Mouse (Mus musculus): ENCODE results near the gene Limch1. TPM values are rescaled to one million over a fixed set of nuclear protein-coding genes. Genes with fewer than 3 reads are reported as not detected.

Gene Limch1
- total and polyA plus RNA-seq, 3 experiments, result 0.33 TPM; not detected in 2

GRCm38 (mm10) chr5:66998341-66998740 is 252.7 kb downstream of the Limch1 start:
- no peak for DNase-seq (ENCODE audit: low spot score)
- TF ChIP-seq GATA2 (IDR thresholded peaks at IDR 0.05; ENCODE audit: borderline replicate concordance, low read depth, low read length) (no peak), GATA1 (IDR thresholded peaks at IDR 0.05; ENCODE audit: borderline replicate concordance, low read length) (no peak), TAL1 (conservative IDR thresholded peaks at IDR 0.05; ENCODE audit: low read depth, low read length) (no peak), POLR2AphosphoS5 (IDR thresholded peaks at IDR 0.05; ENCODE audit: insufficient replicate concordance, low read depth, low read length) (no peak), CTCF (IDR thresholded peaks at IDR 0.05; ENCODE audit: low read depth, low read length) (no peak)
- Histone ChIP-seq H3K36me3 (replicated peaks) (no peaks in the 10 kb centered on the region), H3K4me1 (ENCODE audit: insufficient read depth, low read depth, low read length) (no peaks in the 10 kb centered on the region), H3K9me3 (replicated peaks) (peaks cover 61% of the 10 kb centered on the region), H3K4me3 (ENCODE audit: low read depth, low read length) (no peak overlapping the region), H3K27me3 (ENCODE audit: insufficient read depth, low read length) (no peaks in the 10 kb centered on the region)
- ATAC-seq (ENCODE audit: extremely low read depth, insufficient number of reproducible peaks, low FRiP score, poor library complexity, severe bottlenecking), result no peak

GRCm38 (mm10) chr5:67002346-67002745 is 256.7 kb downstream of the Limch1 start:
- no peaks in the 10 kb centered on the region for H3K4me1 ChIP-seq (ENCODE audit: insufficient read depth, low read depth, low read length)
- DNase-seq (ENCODE audit: low spot score), result no peak
- H3K27me3 ChIP-seq (ENCODE audit: insufficient read depth, low read length), result no peaks in the 10 kb centered on the region
- ATAC-seq (ENCODE audit: extremely low read depth, insufficient number of reproducible peaks, low FRiP score, poor library complexity, severe bottlenecking), result no peak
- H3K9me3 ChIP-seq (replicated peaks), result peaks cover 44% of the 10 kb centered on the region
- TF ChIP-seq GATA2 (IDR thresholded peaks at IDR 0.05; ENCODE audit: borderline replicate concordance, low read depth, low read length), result no peak
- no peak for TF ChIP-seq GATA1 (IDR thresholded peaks at IDR 0.05; ENCODE audit: borderline replicate concordance, low read length)
- TF ChIP-seq CTCF (IDR thresholded peaks at IDR 0.05; ENCODE audit: low read depth, low read length), result no peak
- no peak for TF ChIP-seq POLR2AphosphoS5 (IDR thresholded peaks at IDR 0.05; ENCODE audit: insufficient replicate concordance, low read depth, low read length)
- no peak for TF ChIP-seq TAL1 (conservative IDR thresholded peaks at IDR 0.05; ENCODE audit: low read depth, low read length)
- H3K4me3 ChIP-seq (ENCODE audit: low read depth, low read length), result no peak overlapping the region
- H3K36me3 ChIP-seq (replicated peaks), result no peaks in the 10 kb centered on the region

- Histone ChIP-seq H3K27me3 (ENCODE audit: insufficient read depth, low read length) (no peaks in the 10 kb centered on the region), H3K4me3 (ENCODE audit: low read depth, low read length) (no peak overlapping the region), H3K4me1 (ENCODE audit: insufficient read depth, low read depth, low read length) (no peaks in the 10 kb centered on the region), H3K36me3 (replicated peaks) (no peaks in the 10 kb centered on the region), H3K9me3 (replicated peaks) (peaks cover 44% of the 10 kb centered on the region)
- ATAC-seq (ENCODE audit: extremely low read depth, insufficient number of reproducible peaks, low FRiP score, poor library complexity, severe bottlenecking) (no peak), DNase-seq (ENCODE audit: low spot score) (no peak)
- TF ChIP-seq CTCF (IDR thresholded peaks at IDR 0.05; ENCODE audit: low read depth, low read length), result no peak
- no peak for TF ChIP-seq GATA2 (IDR thresholded peaks at IDR 0.05; ENCODE audit: borderline replicate concordance, low read depth, low read length)
- TF ChIP-seq POLR2AphosphoS5 (IDR thresholded peaks at IDR 0.05; ENCODE audit: insufficient replicate concordance, low read depth, low read length), result no peak
- TF ChIP-seq GATA1 (IDR thresholded peaks at IDR 0.05; ENCODE audit: borderline replicate concordance, low read length), result no peak
These were observed 259.0 kb downstream of the Limch1 start for GRCm38 (mm10) chr5:67004619-67005018.

GRCm38 (mm10) chr5:67011043-67011870 is 265.6 kb downstream of the Limch1 start:
- ATAC-seq (ENCODE audit: extremely low read depth, insufficient number of reproducible peaks, low FRiP score, poor library complexity, severe bottlenecking) (no peak), DNase-seq (ENCODE audit: low spot score) (no peak)
- Histone ChIP-seq H3K27me3 (ENCODE audit: insufficient read depth, low read length) (no peaks in the 10 kb centered on the region), H3K4me1 (ENCODE audit: insufficient read depth, low read depth, low read length) (no peaks in the 10 kb centered on the region), H3K36me3 (replicated peaks) (no peaks in the 10 kb centered on the region), H3K4me3 (ENCODE audit: low read depth, low read length) (no peak overlapping the region), H3K9me3 (replicated peaks) (peaks cover 48% of the 10 kb centered on the region)
- TF ChIP-seq CTCF (IDR thresholded peaks at IDR 0.05; ENCODE audit: low read depth, low read length) (no peak), GATA1 (IDR thresholded peaks at IDR 0.05; ENCODE audit: borderline replicate concordance, low read length) (no peak), TAL1 (conservative IDR thresholded peaks at IDR 0.05; ENCODE audit: low read depth, low read length) (no peak), POLR2AphosphoS5 (IDR thresholded peaks at IDR 0.05; ENCODE audit: insufficient replicate concordance, low read depth, low read length) (no peak), GATA2 (IDR thresholded peaks at IDR 0.05; ENCODE audit: borderline replicate concordance, low read depth, low read length) (no peak)

- DNase-seq (ENCODE audit: low spot score) (no peak), ATAC-seq (ENCODE audit: extremely low read depth, insufficient number of reproducible peaks, low FRiP score, poor library complexity, severe bottlenecking) (no peak)
- no peaks in the 10 kb centered on the region for H3K27me3 ChIP-seq (ENCODE audit: insufficient read depth, low read length)
- TF ChIP-seq CTCF (IDR thresholded peaks at IDR 0.05; ENCODE audit: low read depth, low read length), result no peak
- TF ChIP-seq GATA2 (IDR thresholded peaks at IDR 0.05; ENCODE audit: borderline replicate concordance, low read depth, low read length), result no peak
- no peak for TF ChIP-seq POLR2AphosphoS5 (IDR thresholded peaks at IDR 0.05; ENCODE audit: insufficient replicate concordance, low read depth, low read length)
- TF ChIP-seq GATA1 (IDR thresholded peaks at IDR 0.05; ENCODE audit: borderline replicate concordance, low read length), result no peak
- no peak for TF ChIP-seq TAL1 (conservative IDR thresholded peaks at IDR 0.05; ENCODE audit: low read depth, low read length)
- H3K9me3 ChIP-seq (replicated peaks), result peaks cover 49% of the 10 kb centered on the region
- no peak overlapping the region for H3K4me3 ChIP-seq (ENCODE audit: low read depth, low read length)
- H3K36me3 ChIP-seq (replicated peaks), result no peaks in the 10 kb centered on the region
- no peaks in the 10 kb centered on the region for H3K4me1 ChIP-seq (ENCODE audit: insufficient read depth, low read depth, low read length)
These were observed 266.4 kb downstream of the Limch1 start for GRCm38 (mm10) chr5:67011985-67012384.

GRCm38 (mm10) chr5:67013926-67014325 is 268.3 kb downstream of the Limch1 start:
- no peak for TF ChIP-seq GATA2 (IDR thresholded peaks at IDR 0.05; ENCODE audit: borderline replicate concordance, low read depth, low read length)
- no peak for TF ChIP-seq POLR2AphosphoS5 (IDR thresholded peaks at IDR 0.05; ENCODE audit: insufficient replicate concordance, low read depth, low read length)
- TF ChIP-seq TAL1 (conservative IDR thresholded peaks at IDR 0.05; ENCODE audit: low read depth, low read length), result no peak
- TF ChIP-seq CTCF (IDR thresholded peaks at IDR 0.05; ENCODE audit: low read depth, low read length), result no peak
- TF ChIP-seq GATA1 (IDR thresholded peaks at IDR 0.05; ENCODE audit: borderline replicate concordance, low read length), result no peak
- H3K27me3 ChIP-seq (ENCODE audit: insufficient read depth, low read length), result no peaks in the 10 kb centered on the region
- peaks cover 43% of the 10 kb centered on the region for H3K9me3 ChIP-seq (replicated peaks)
- H3K4me3 ChIP-seq (ENCODE audit: low read depth, low read length), result no peak overlapping the region
- H3K4me1 ChIP-seq (ENCODE audit: insufficient read depth, low read depth, low read length), result no peaks in the 10 kb centered on the region
- H3K36me3 ChIP-seq (replicated peaks), result no peaks in the 10 kb centered on the region
- DNase-seq (ENCODE audit: low spot score), result no peak
- no peak for ATAC-seq (ENCODE audit: extremely low read depth, insufficient number of reproducible peaks, low FRiP score, poor library complexity, severe bottlenecking)
